Comparison of ENCODE assay signal across 8 mouse cellular contexts in genomic region chr2:122378421-122379291, GRCm38 (mm10). TPM values are rescaled to one million over a fixed set of nuclear protein-coding genes. Genes with fewer than 3 reads are reported as not detected.
DNase-seq lines count a peak whose midpoint lies in the region; ATAC-seq and TF ChIP-seq lines count a peak whose summit lies in the region.

No protein-coding gene starts in this region.

- H3K36me3 ChIP-seq in forebrain, embryonic 15.5 days, result no peaks in the 10 kb centered on the region
- no peaks in the 10 kb centered on the region for H3K36me3 ChIP-seq in stomach, embryonic 14.5 days (ENCODE audit: control insufficient read depth, insufficient read depth, low read length)

- peak in 1 of 2 experiments; percentile 45 for DNase-seq in layer of hippocampus, adult 2 months (ENCODE audit: low spot score in 2 of 2)
- no peak for DNase-seq in layer of hippocampus, postnatal 36 days
- peak; percentile 89 for DNase-seq in brain, adult 2 months (ENCODE audit: low read depth, low spot score)
- DNase-seq in kidney, adult 11 months, result peak; percentile 61
- peak; percentile 20 for DNase-seq in lung, adult 2 months
- no peak for DNase-seq in urinary bladder, postnatal 10 days (ENCODE audit: low spot score)

- no peak for TF ChIP-seq POLR2A in lung, adult 2 months (IDR thresholded peaks at IDR 0.05; ENCODE audit: borderline replicate concordance, extremely low read depth, low read depth, low read length)

- peak overlapping the region; percentile 98 for H3K27ac ChIP-seq in layer of hippocampus, adult 2 months
- peak overlapping the region; percentile 96 for H3K27ac ChIP-seq in forebrain, embryonic 15.5 days (replicated peaks)
- H3K27ac ChIP-seq in stomach, embryonic 14.5 days (ENCODE audit: low read length), result no peak overlapping the region; the same call in 1 of the 2 replicates

- no peak for ATAC-seq in forebrain, embryonic 15.5 days (replicated peaks)
- no peak for ATAC-seq in stomach, embryonic 14.5 days (ENCODE audit: insufficient number of reproducible peaks, insufficient read depth, low FRiP score, low read depth)

- peak overlapping the region; percentile 88 for H3K4me3 ChIP-seq in layer of hippocampus, adult 2 months
- peak overlapping the region; percentile 78 for H3K4me3 ChIP-seq in forebrain, embryonic 15.5 days
- H3K4me3 ChIP-seq in lung, adult 2 months (replicated peaks; ENCODE audit: extremely low read depth, low read depth, low read length), result peak overlapping the region; percentile 37
- H3K4me3 ChIP-seq in stomach, embryonic 14.5 days (ENCODE audit: low read depth, low read length), result peak overlapping the region; percentile 45

- TF ChIP-seq CTCF in layer of hippocampus, adult 2 months (conservative IDR thresholded peaks at IDR 0.05), result peak; percentile 80
- 0 out of 2 replicates have a peak, but pooled peaks have one; percentile 8 for TF ChIP-seq CTCF in lung, adult 2 months (IDR thresholded peaks at IDR 0.05; ENCODE audit: insufficient read depth, low read length)

- peak overlapping the region; percentile 75; the same call in 1 of the 2 replicates for H3K9ac ChIP-seq in forebrain, embryonic 15.5 days (replicated peaks)
- 0 out of 2 replicates have a peak overlapping the region, but pooled peaks have one; percentile 40 for H3K9ac ChIP-seq in stomach, embryonic 14.5 days (replicated peaks; ENCODE audit: low read depth, low read length)

- peak overlapping the region; percentile 46 for H3K4me2 ChIP-seq in forebrain, embryonic 15.5 days (replicated peaks)
- H3K4me2 ChIP-seq in stomach, embryonic 14.5 days (replicated peaks; ENCODE audit: low read depth, low read length), result peak overlapping the region; percentile 43

- H3K9me3 ChIP-seq in forebrain, embryonic 15.5 days, result no peaks in the 10 kb centered on the region
- no peaks in the 10 kb centered on the region for H3K9me3 ChIP-seq in stomach, embryonic 14.5 days (ENCODE audit: control insufficient read depth, low read depth, low read length)

- H3K4me1 ChIP-seq in forebrain, embryonic 15.5 days, result peaks cover 15% of the 10 kb centered on the region; the same call in 1 of the 2 replicates
- peaks cover 2% of the 10 kb centered on the region; the same call in 1 of the 2 replicates for H3K4me1 ChIP-seq in lung, adult 2 months (ENCODE audit: control insufficient read depth, insufficient read depth, low read length)
- H3K4me1 ChIP-seq in stomach, embryonic 14.5 days (ENCODE audit: control insufficient read depth, insufficient read depth, low read length), result no peaks in the 10 kb centered on the region

- no peaks in the 10 kb centered on the region for H3K27me3 ChIP-seq in forebrain, embryonic 15.5 days
- H3K27me3 ChIP-seq in stomach, embryonic 14.5 days (ENCODE audit: control insufficient read depth, insufficient read depth, low read length), result no peaks in the 10 kb centered on the region

- 18% methylated on average over 8 of the region's 8 CpGs for WGBS in forebrain, embryonic 15.5 days
- 20% methylated on average over 8 of the region's 8 CpGs for WGBS in lung, adult 2 months
- WGBS in stomach, embryonic 14.5 days, result 17% methylated on average over 8 of the region's 8 CpGs

RNA-seq across cellular contexts. Expression of gene Shf, which starts 9.7 kb away (rescaled TPM):
- 10 to 100 TPM; 61.7 to 62.6 TPM for total RNA-seq in layer of hippocampus, adult 2 months (2021)
- total RNA-seq in layer of hippocampus, postnatal 36 days (2021), result 10 to 100 TPM; 56.6 to 60.0 TPM
- polyA plus RNA-seq in forebrain, embryonic 15.5 days (2015; fragmentation: Nextera tagmentation; extraction: Ambion mirVana), result 10.3 and 11.0 TPM in 2 replicates
- 4.5 and 6.4 TPM in 2 replicates for polyA plus RNA-seq in lung, adult 2 months (2012; rRNA removed)
- 3.8 and 5.2 TPM in 2 replicates for polyA plus RNA-seq in stomach, embryonic 14.5 days (2014; fragmentation: Nextera tagmentation; extraction: Ambion mirVana)

RNA-seq across cellular contexts. Expression of gene Slc28a2, which starts 47.6 kb away (rescaled TPM):
- total RNA-seq in layer of hippocampus, adult 2 months (2021), result under 1 TPM in 1 of 2 experiments, not detected in 1; 0.54 TPM
- not detected for total RNA-seq in layer of hippocampus, postnatal 36 days (2021)
- not detected in 2 replicates for polyA plus RNA-seq in forebrain, embryonic 15.5 days (2015; fragmentation: Nextera tagmentation; extraction: Ambion mirVana)
- 1.5 and 2.7 TPM in 2 replicates for polyA plus RNA-seq in lung, adult 2 months (2012; rRNA removed)
- 6.6 and 6.9 TPM in 2 replicates for polyA plus RNA-seq in stomach, embryonic 14.5 days (2014; fragmentation: Nextera tagmentation; extraction: Ambion mirVana)

Comparison
In these comparisons a context has a peak if more than half of its experiments do, and no peak if none do; other contexts are left out.
1. DNase-seq: peak in brain, adult 2 months (single experiment), kidney, adult 11 months (single experiment) and lung, adult 2 months (single experiment); none in layer of hippocampus, postnatal 36 days (0 of 2) and urinary bladder, postnatal 10 days (single experiment).
2. H3K4me3 ChIP-seq: peak in every context shown above with its lines; median percentile 88 in layer of hippocampus, adult 2 months; 78 in forebrain, embryonic 15.5 days; 45 in stomach, embryonic 14.5 days; 37 in lung, adult 2 months.